Mouse (Mus musculus) embryonic facial prominence, embryonic 14.5 days (tissue): ENCODE data around the gene Gm21560. TPM values are rescaled to one million over a fixed set of nuclear protein-coding genes. Genes with fewer than 3 reads are reported as not detected.
"Not testable (repeated sequence)": the region's sequence is repeated elsewhere in the genome, so short reads cannot be mapped to it uniquely, and the experiment has no call there.

ENCODE experiments used
- ATAC-seq: fragments of 200-750 bp; cut with Nextera tagmentation; 2 replicates; pipeline ENCODE4 v1.8.0; 2017; ENCODE audit warnings: low read depth, moderate number of reproducible peaks, moderate TSS enrichment
- DNase-seq: peaks from one replicate; pipeline ENCODE4 v3.0.0-alpha.2; 2015; ENCODE audit warnings: low spot score
- H3K27ac ChIP-seq: fragments of 300-500 bp; sonication (generic); replicated peaks from 2 replicates; pipeline ENCODE4 v1.5.1; 2014; ENCODE audit warnings: low read depth, mild to moderate bottlenecking, low read length, moderate library complexity
- H3K27me3 ChIP-seq: fragments of 300-500 bp; sonication (generic); replicated peaks from 2 replicates; pipeline ENCODE4 v1.6.1; 2014; ENCODE audit warnings: low read length; ENCODE audit not compliant: control insufficient read depth, insufficient read depth
- H3K36me3 ChIP-seq: fragments of 300-500 bp; sonication (generic); 2 replicates; pipeline ENCODE4 v1.6.1; 2014; ENCODE audit warnings: low read length, mixed read lengths; ENCODE audit not compliant: control insufficient read depth, insufficient read depth
- H3K4me1 ChIP-seq: fragments of 300-500 bp; sonication (generic); 2 replicates; pipeline ENCODE4 v1.6.1; 2014; ENCODE audit warnings: antibody characterized with exemption, low read length; ENCODE audit not compliant: control insufficient read depth, insufficient read depth
- H3K4me2 ChIP-seq: fragments of 300-500 bp; sonication (generic); 2 replicates; pipeline ENCODE4 v1.6.1; 2014; ENCODE audit warnings: low read depth, mild to moderate bottlenecking, low read length, moderate library complexity, mixed read lengths
- H3K4me3 ChIP-seq: fragments of 300-500 bp; sonication (generic); 2 replicates; pipeline ENCODE4 v1.5.1; 2014; ENCODE audit warnings: low read depth, mild to moderate bottlenecking, low read length
- H3K9ac ChIP-seq: fragments of 300-500 bp; sonication (generic); 2 replicates; pipeline ENCODE4 v1.6.1; 2014; ENCODE audit warnings: low read depth, mild to moderate bottlenecking, low read length, moderate library complexity, mixed read lengths
- H3K9me3 ChIP-seq: fragments of 300-500 bp; sonication (generic); 2 replicates; pipeline ENCODE4 v1.6.1; 2016; ENCODE audit warnings: low read length; ENCODE audit not compliant: control insufficient read depth
- WGBS: fragments of 180-500 bp; shearing (Covaris S2); extraction: QIAGEN DNeasy Blood & Tissue Kit; methylation state at CpG from one replicate; pipeline ENCODE4 v1.1.7; 2014; 5-methylcytosine and 5-hydroxymethylcytosine counted together
- polyA plus RNA-seq: library from polyadenylated mRNA; unstranded; fragments of >200 nt; fragmentation: Nextera tagmentation; extraction: Ambion mirVana; gene quantifications from 2 replicates; pipeline ENCODE4 v1.2.1, GENCODE M21; 2014

The Gm21560 gene
- not detected in 2 replicates for polyA plus RNA-seq

- H3K4me2 ChIP-seq, H3K27ac ChIP-seq, H3K4me1 ChIP-seq, ATAC-seq, H3K36me3 ChIP-seq, H3K4me3 ChIP-seq, H3K27me3 ChIP-seq, H3K9ac ChIP-seq, DNase-seq, H3K9me3 ChIP-seq: not testable (repeated sequence)
- WGBS, result 67% methylated on average over 1 of the region's 2 CpGs
Measured at GRCm38 (mm10) chr14:6219192-6219591, at the start of gene Gm21560. Gene Gm21560, minus strand, starts transcription at chr14:6219292.

- H3K4me1 ChIP-seq, ATAC-seq: not testable (repeated sequence)
- 88% methylated on average over 4 of the region's 9 CpGs for WGBS
Measured at GRCm38 (mm10) chr14:6163538-6163937, 55.6 kb downstream of the Gm21560 start.

GRCm38 (mm10) chr14:6161085-6161484 lies 58.0 kb downstream of the Gm21560 start:
- H3K4me1 ChIP-seq, H3K9me3 ChIP-seq, H3K27me3 ChIP-seq, ATAC-seq, H3K36me3 ChIP-seq, DNase-seq, H3K4me2 ChIP-seq, H3K27ac ChIP-seq, H3K9ac ChIP-seq, H3K4me3 ChIP-seq: not testable (repeated sequence)
- no CpG with 5 or more reads among the region's 1 CpGs for WGBS

More at GRCm38 (mm10) chr14:6163538-6163937, 55.6 kb downstream of the Gm21560 start:
- not testable (repeated sequence) for H3K27ac ChIP-seq, DNase-seq, H3K4me3 ChIP-seq, H3K9ac ChIP-seq, H3K9me3 ChIP-seq, H3K36me3 ChIP-seq, H3K27me3 ChIP-seq, H3K4me2 ChIP-seq

Other genes starting within 250 kb of the Gm21560 start
- gene Gm3453, start 240.2 kb downstream of the Gm21560 start, polyA plus RNA-seq, result not detected in 2 replicates
- gene Gm6337, start 161.0 kb downstream of the Gm21560 start, polyA plus RNA-seq, result not detected in 2 replicates
- 0.70 and 2.1 TPM in 2 replicates for gene Gm8206, start 125.3 kb downstream of the Gm21560 start, polyA plus RNA-seq
- 1.2 TPM in 2 replicates for gene Gm3468, start 110.6 kb downstream of the Gm21560 start, polyA plus RNA-seq
- gene Gm3476, start 93.5 kb downstream of the Gm21560 start, polyA plus RNA-seq, result not detected in 2 replicates
- gene Gm3411, start 68.0 kb upstream of the Gm21560 start, polyA plus RNA-seq, result 0.58 and 0.66 TPM in 2 replicates
- not detected in 2 replicates for gene Gm21103, start 85.6 kb upstream of the Gm21560 start, polyA plus RNA-seq
- gene Gm3618, start 124.4 kb upstream of the Gm21560 start, polyA plus RNA-seq, result not detected in 2 replicates
- gene Gm16440, start 171.0 kb upstream of the Gm21560 start, polyA plus RNA-seq, result not detected in 2 replicates
- gene Gm3591, start 193.2 kb upstream of the Gm21560 start, polyA plus RNA-seq, result 0.18 TPM in 1 of 2 replicates, not detected in the other
- not detected in 2 replicates for gene Gm3594, start 225.3 kb upstream of the Gm21560 start, polyA plus RNA-seq